Mouse (Mus musculus) cerebellum, adult 18-20 months (tissue): ENCODE measurements around the gene Nudt2.

ENCODE experiments used
- DNase-seq, 2 experiments: peaks; one replicate each; pipeline ENCODE4 v3.0.0; 2021

Nudt2 gene

GRCm38 (mm10) chr4:41523839-41524238 is 58.9 kb downstream of the Nudt2 start:
- no peak for DNase-seq

DNA sequence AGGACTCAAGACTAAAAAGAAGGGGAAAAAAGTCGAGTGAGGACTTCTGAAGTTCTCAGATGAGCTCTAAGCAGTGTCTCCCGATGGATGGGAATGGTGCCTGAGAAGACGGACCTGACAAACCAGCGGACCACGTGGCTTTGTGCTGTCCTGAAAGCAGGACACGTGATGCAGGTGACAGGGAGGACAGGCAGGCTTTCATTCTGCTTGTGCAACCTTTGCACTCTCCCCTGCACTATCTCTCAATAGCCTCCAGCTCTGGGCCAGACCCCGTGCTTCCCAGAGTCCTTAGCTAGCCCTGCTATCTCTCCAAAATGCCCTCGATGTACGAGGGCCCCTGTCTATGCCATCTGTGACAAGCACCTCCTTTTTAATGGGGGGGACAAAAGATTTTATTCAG is 59.9 kb downstream of the Nudt2 start:
- DNase-seq, result no peak

DNA sequence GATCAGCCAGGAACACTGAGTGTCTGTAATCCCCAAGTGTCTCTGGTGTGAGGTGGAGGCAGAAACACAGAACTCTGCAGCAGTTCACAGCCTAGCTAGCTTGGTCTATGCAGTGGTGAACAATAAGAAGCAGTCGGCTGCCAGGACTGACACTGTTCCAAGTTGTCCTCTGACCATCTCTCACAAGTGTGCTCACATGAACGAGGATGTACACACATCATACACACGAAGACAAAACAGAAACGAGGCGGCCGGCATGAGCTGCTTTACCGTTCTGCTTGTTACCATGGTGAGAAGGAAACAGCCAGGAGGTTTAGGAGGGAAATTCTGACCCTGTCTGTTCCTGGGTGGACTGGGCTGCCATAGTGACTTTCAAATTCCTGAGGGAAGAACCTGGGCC is 61.6 kb downstream of the Nudt2 start:
- DNase-seq, result no peak

- no peak for DNase-seq
These were observed 62.1 kb downstream of the Nudt2 start for GRCm38 (mm10) chr4:41527076-41527475.

DNA sequence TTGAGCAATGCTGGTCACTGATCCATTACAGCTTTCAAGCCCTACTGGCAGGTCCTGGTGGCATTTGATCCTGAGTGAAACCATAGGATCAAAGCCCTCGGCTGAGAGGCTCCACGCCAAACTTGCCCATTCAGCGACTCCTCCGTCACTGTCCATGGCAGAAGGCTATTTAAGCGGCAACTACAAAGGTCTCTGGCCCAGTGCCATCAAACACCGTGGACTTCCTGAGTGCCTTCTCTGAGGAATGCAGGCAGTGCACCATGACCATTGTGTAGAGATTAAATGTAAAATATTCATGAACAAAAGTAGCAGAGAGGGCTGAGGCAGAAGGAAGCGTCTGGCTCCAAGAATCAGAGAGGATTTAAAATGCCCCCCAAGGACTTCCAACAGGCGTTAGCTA is 63.0 kb downstream of the Nudt2 start:
- DNase-seq, result peak; percentile 68 to 74
